Mouse (Mus musculus): Measurements from ENCODE around the gene Dact2.

- no peak for TF ChIP-seq TAL1 (IDR thresholded peaks at IDR 0.05; ENCODE audit: low read length)
- no peak for TF ChIP-seq GATA1 (IDR thresholded peaks at IDR 0.05; ENCODE audit: low read length)
These were observed 2.0 kb upstream of the Dact2 start for GRCm38 (mm10) chr17:14206062-14206461.
